Mouse (Mus musculus): Measurements from ENCODE around the gene Aspscr1. TPM values are rescaled to one million over a fixed set of nuclear protein-coding genes. Genes with fewer than 3 reads are reported as not detected.

Aspscr1 gene
- polyA plus RNA-seq, 1 experiment from 2014 or later: 123 TPM

- Histone ChIP-seq H3K9me3 (no peaks in the 10 kb centered on the region), H3K4me1 (peaks cover 18% of the 10 kb centered on the region), H3K9ac (no peak overlapping the region), H3K27me3 (no peaks in the 10 kb centered on the region), H3K4me3 (no peak overlapping the region), H3K27ac (no peak overlapping the region), H3K4me2 (no peak overlapping the region), H3K36me3 (peaks cover 81% of the 10 kb centered on the region)
- no peak for ATAC-seq (ENCODE audit: insufficient number of reproducible peaks, insufficient read depth, low FRiP score, low TSS enrichment, low read depth)
- 94% methylated on average over 4 of the region's 4 CpGs for WGBS
Measured at GRCm38 (mm10) chr11:120692471-120693011, 19.8 kb downstream of the Aspscr1 start.

GRCm38 (mm10) chr11:120693461-120693860, 20.7 kb downstream of the Aspscr1 start:
- WGBS: 80% methylated on average over 3 of the region's 3 CpGs
- Histone ChIP-seq H3K27ac (no peak overlapping the region), H3K36me3 (peaks cover 73% of the 10 kb centered on the region), H3K9me3 (no peaks in the 10 kb centered on the region), H3K4me3 (no peak overlapping the region), H3K4me1 (peaks cover 21% of the 10 kb centered on the region), H3K27me3 (no peaks in the 10 kb centered on the region), H3K4me2 (no peak overlapping the region), H3K9ac (no peak overlapping the region)
- ATAC-seq (ENCODE audit: insufficient number of reproducible peaks, insufficient read depth, low FRiP score, low TSS enrichment, low read depth): no peak

- H3K4me3 ChIP-seq: no peak overlapping the region
- peak overlapping the region; percentile 41 for H3K9ac ChIP-seq
- H3K4me2 ChIP-seq: no peak overlapping the region
- peaks cover 73% of the 10 kb centered on the region for H3K36me3 ChIP-seq
- H3K4me1 ChIP-seq: peaks cover 21% of the 10 kb centered on the region
- no peaks in the 10 kb centered on the region for H3K27me3 ChIP-seq
- WGBS: 15% methylated on average over 4 of the region's 4 CpGs
- ATAC-seq (ENCODE audit: insufficient number of reproducible peaks, insufficient read depth, low FRiP score, low TSS enrichment, low read depth): no peak
- H3K27ac ChIP-seq: peak overlapping the region; percentile 64; the same call in 1 of the 2 replicates
- no peaks in the 10 kb centered on the region for H3K9me3 ChIP-seq
Measured at GRCm38 (mm10) chr11:120695184-120695583, 22.4 kb downstream of the Aspscr1 start.

GRCm38 (mm10) chr11:120695641-120696040, 22.9 kb downstream of the Aspscr1 start:
- 0 out of 2 replicates have a peak overlapping the region, but pooled peaks have one; percentile 16 for H3K4me2 ChIP-seq

GRCm38 (mm10) chr11:120696568-120696967, 23.8 kb downstream of the Aspscr1 start:
- WGBS: 90% methylated on average over 6 of the region's 6 CpGs
- ATAC-seq (ENCODE audit: insufficient number of reproducible peaks, insufficient read depth, low FRiP score, low TSS enrichment, low read depth): no peak
- Histone ChIP-seq H3K36me3 (peaks cover 76% of the 10 kb centered on the region), H3K9me3 (no peaks in the 10 kb centered on the region), H3K27me3 (no peaks in the 10 kb centered on the region), H3K4me1 (peaks cover 24% of the 10 kb centered on the region), H3K4me3 (no peak overlapping the region), H3K9ac (no peak overlapping the region), H3K27ac (no peak overlapping the region), H3K4me2 (no peak overlapping the region)

More at GRCm38 (mm10) chr11:120695641-120696040, 22.9 kb downstream of the Aspscr1 start:
- H3K36me3 ChIP-seq: peaks cover 73% of the 10 kb centered on the region
- no peak for ATAC-seq (ENCODE audit: insufficient number of reproducible peaks, insufficient read depth, low FRiP score, low TSS enrichment, low read depth)
- H3K4me3 ChIP-seq: no peak overlapping the region
- peaks cover 24% of the 10 kb centered on the region for H3K4me1 ChIP-seq
- WGBS: 33% methylated on average over 12 of the region's 12 CpGs
- H3K9me3 ChIP-seq: no peaks in the 10 kb centered on the region
- H3K9ac ChIP-seq: peak overlapping the region; percentile 41; the same call in 1 of the 2 replicates
- peak overlapping the region; percentile 70 for H3K27ac ChIP-seq
- H3K27me3 ChIP-seq: no peaks in the 10 kb centered on the region

GRCm38 (mm10) chr11:120697741-120698140, 25.0 kb downstream of the Aspscr1 start:
- H3K4me1 ChIP-seq: peaks cover 24% of the 10 kb centered on the region
- no peak overlapping the region for H3K4me3 ChIP-seq
- no peak overlapping the region for H3K27ac ChIP-seq
- H3K9me3 ChIP-seq: no peaks in the 10 kb centered on the region
- H3K9ac ChIP-seq: no peak overlapping the region
- H3K27me3 ChIP-seq: no peaks in the 10 kb centered on the region
- WGBS: 54% methylated on average over 10 of the region's 10 CpGs
- H3K4me2 ChIP-seq: no peak overlapping the region
- peaks cover 73% of the 10 kb centered on the region for H3K36me3 ChIP-seq
- no peak for ATAC-seq (ENCODE audit: insufficient number of reproducible peaks, insufficient read depth, low FRiP score, low TSS enrichment, low read depth)

GRCm38 (mm10) chr11:120703696-120704454, 31.1 kb downstream of the Aspscr1 start:
- WGBS: 30% methylated on average over 15 of the region's 15 CpGs
- no peak overlapping the region for H3K4me2 ChIP-seq
- peaks cover 43% of the 10 kb centered on the region for H3K36me3 ChIP-seq
- H3K9me3 ChIP-seq: no peaks in the 10 kb centered on the region
- no peak overlapping the region for H3K4me3 ChIP-seq
- H3K4me1 ChIP-seq: peaks cover 59% of the 10 kb centered on the region
- peak overlapping the region; percentile 64 for H3K9ac ChIP-seq
- no peak for ATAC-seq (ENCODE audit: insufficient number of reproducible peaks, insufficient read depth, low FRiP score, low TSS enrichment, low read depth)
- H3K27me3 ChIP-seq: no peaks in the 10 kb centered on the region
- H3K27ac ChIP-seq: peak overlapping the region; percentile 86

- peak overlapping the region; percentile 20; the same call in 1 of the 2 replicates for H3K4me2 ChIP-seq
Measured at GRCm38 (mm10) chr11:120704486-120705325, 31.9 kb downstream of the Aspscr1 start.

GRCm38 (mm10) chr11:120706120-120706519, 33.3 kb downstream of the Aspscr1 start:
- no peak for ATAC-seq (ENCODE audit: insufficient number of reproducible peaks, insufficient read depth, low FRiP score, low TSS enrichment, low read depth)
- Histone ChIP-seq H3K4me2 (no peak overlapping the region), H3K9me3 (no peaks in the 10 kb centered on the region), H3K4me1 (peaks cover 59% of the 10 kb centered on the region), H3K4me3 (no peak overlapping the region), H3K9ac (0 out of 2 replicates have a peak overlapping the region, but pooled peaks have one; percentile 40), H3K27ac (peak overlapping the region; percentile 86), H3K36me3 (peaks cover 44% of the 10 kb centered on the region), H3K27me3 (no peaks in the 10 kb centered on the region)
- 67% methylated on average over 5 of the region's 5 CpGs for WGBS

More at GRCm38 (mm10) chr11:120704486-120705325, 31.9 kb downstream of the Aspscr1 start:
- Histone ChIP-seq H3K27ac (peak overlapping the region; percentile 86), H3K36me3 (peaks cover 43% of the 10 kb centered on the region), H3K4me3 (no peak overlapping the region), H3K4me1 (peaks cover 62% of the 10 kb centered on the region), H3K9ac (peak overlapping the region; percentile 64), H3K9me3 (no peaks in the 10 kb centered on the region), H3K27me3 (no peaks in the 10 kb centered on the region)
- WGBS: 16% methylated on average over 8 of the region's 8 CpGs
- no peak for ATAC-seq (ENCODE audit: insufficient number of reproducible peaks, insufficient read depth, low FRiP score, low TSS enrichment, low read depth)

GRCm38 (mm10) chr11:120707225-120707624, 34.5 kb downstream of the Aspscr1 start:
- Histone ChIP-seq H3K4me3 (no peak overlapping the region), H3K9me3 (no peaks in the 10 kb centered on the region), H3K27me3 (no peaks in the 10 kb centered on the region), H3K4me1 (peaks cover 64% of the 10 kb centered on the region), H3K4me2 (no peak overlapping the region; the same call in 1 of the 2 replicates), H3K9ac (no peak overlapping the region), H3K36me3 (peaks cover 39% of the 10 kb centered on the region), H3K27ac (peak overlapping the region; percentile 86)
- no peak for ATAC-seq (ENCODE audit: insufficient number of reproducible peaks, insufficient read depth, low FRiP score, low TSS enrichment, low read depth)
- WGBS: 9% methylated on average over 12 of the region's 12 CpGs

- WGBS: 26% methylated on average over 5 of the region's 5 CpGs
- Histone ChIP-seq H3K4me1 (peaks cover 71% of the 10 kb centered on the region), H3K9ac (no peak overlapping the region), H3K27ac (peak overlapping the region; percentile 86), H3K27me3 (no peaks in the 10 kb centered on the region), H3K36me3 (peaks cover 35% of the 10 kb centered on the region), H3K4me3 (no peak overlapping the region), H3K4me2 (no peak overlapping the region), H3K9me3 (no peaks in the 10 kb centered on the region)
- no peak for ATAC-seq (ENCODE audit: insufficient number of reproducible peaks, insufficient read depth, low FRiP score, low TSS enrichment, low read depth)
Measured at GRCm38 (mm10) chr11:120707969-120708368, 35.2 kb downstream of the Aspscr1 start.

All from embryonic facial prominence, embryonic 13.5 days (tissue).